Mouse (Mus musculus): Measurements from ENCODE around the gene Ell2. TPM values are rescaled to one million over a fixed set of nuclear protein-coding genes. Genes with fewer than 3 reads are reported as not detected.

The Ell2 gene
- polyA plus RNA-seq, 1 experiment from 2014 or later, result 4.2 TPM

DNA sequence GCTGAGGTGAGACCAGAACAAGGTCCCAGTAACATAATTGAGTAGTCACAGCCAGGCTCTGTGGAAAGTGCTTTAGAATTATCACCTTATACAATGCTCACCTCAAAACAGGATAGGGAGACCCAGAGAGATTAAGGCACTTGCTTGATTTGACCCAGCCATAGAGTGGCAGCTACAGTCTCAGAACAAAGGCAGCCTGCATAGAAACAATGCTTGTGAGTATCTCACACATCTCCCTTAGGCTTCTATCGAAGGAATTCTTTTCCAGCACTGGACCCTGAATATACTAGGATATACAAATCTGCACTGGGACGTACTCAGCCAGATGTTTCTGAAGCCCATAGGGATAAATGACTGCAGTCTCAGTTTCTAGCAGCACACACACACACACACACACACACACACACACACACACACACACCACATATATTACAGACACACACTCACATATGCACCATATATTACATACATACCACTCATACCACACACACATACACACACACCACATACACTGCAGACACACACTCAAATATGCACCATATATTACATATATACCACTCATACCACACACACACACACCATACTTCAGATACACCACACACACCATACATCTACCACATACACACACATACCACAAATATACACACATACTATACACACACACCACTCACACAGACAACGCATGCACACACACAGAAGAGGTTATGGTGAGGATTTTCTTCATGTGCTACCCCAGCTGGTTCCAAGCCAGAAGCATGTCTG is 112.6 kb downstream of the Ell2 start:
- H3K4me2 ChIP-seq (replicated peaks; ENCODE audit: low read depth, low read length), result no peak overlapping the region
- no peak overlapping the region for H3K9ac ChIP-seq (replicated peaks; ENCODE audit: low read length)
- ATAC-seq (ENCODE audit: low FRiP score, low TSS enrichment), result no peak
- H3K27me3 ChIP-seq (ENCODE audit: insufficient read depth, low read length), result no peaks in the 10 kb centered on the region
- WGBS, result 94% methylated on average over 3 of the region's 3 CpGs
- H3K4me3 ChIP-seq (ENCODE audit: low read length), result no peak overlapping the region
- H3K4me1 ChIP-seq (ENCODE audit: insufficient read depth, low read length), result no peaks in the 10 kb centered on the region
- no peaks in the 10 kb centered on the region for H3K36me3 ChIP-seq (ENCODE audit: insufficient read depth, low read length)
- H3K9me3 ChIP-seq (ENCODE audit: low read length), result no peaks in the 10 kb centered on the region
- H3K27ac ChIP-seq (ENCODE audit: low read length), result no peak overlapping the region

DNA sequence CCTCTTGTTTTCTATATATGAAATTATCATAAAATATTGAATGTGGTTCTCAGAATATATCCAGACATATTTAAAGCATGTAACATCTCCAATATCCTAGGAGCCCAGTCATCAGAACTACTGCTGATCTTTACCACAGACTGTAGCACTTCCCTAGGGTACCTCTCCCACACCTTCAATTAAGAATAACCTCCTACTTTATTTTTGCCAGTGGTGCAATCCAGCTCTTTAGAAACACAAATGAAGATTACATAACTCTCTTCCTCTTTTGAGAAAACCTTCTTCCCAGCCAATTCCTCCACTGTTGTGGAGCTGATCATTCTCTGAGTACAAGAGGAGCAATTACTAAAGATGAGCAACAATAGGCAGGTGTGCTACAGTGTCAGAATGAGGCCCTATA is 113.3 kb downstream of the Ell2 start:
- H3K4me2 ChIP-seq (replicated peaks; ENCODE audit: low read depth, low read length), result no peak overlapping the region

More for the DNA sequence above, 113.3 kb downstream of the Ell2 start:
- no peak for ATAC-seq (ENCODE audit: low FRiP score, low TSS enrichment)
- Histone ChIP-seq H3K27ac (ENCODE audit: low read length) (no peak overlapping the region), H3K9me3 (ENCODE audit: low read length) (no peaks in the 10 kb centered on the region), H3K4me1 (ENCODE audit: insufficient read depth, low read length) (no peaks in the 10 kb centered on the region), H3K4me3 (ENCODE audit: low read length) (no peak overlapping the region), H3K27me3 (ENCODE audit: insufficient read depth, low read length) (no peaks in the 10 kb centered on the region), H3K9ac (replicated peaks; ENCODE audit: low read length) (no peak overlapping the region), H3K36me3 (ENCODE audit: insufficient read depth, low read length) (no peaks in the 10 kb centered on the region)

Other genes with a start within 250 kb of the Ell2 start
- gene Glrx, start 133.1 kb downstream of the Ell2 start, polyA plus RNA-seq (2015; fragmentation: Nextera tagmentation; extraction: Ambion mirVana), result 40.7 and 44.7 TPM in 2 replicates
- 31.2 and 32.0 TPM in 2 replicates for gene Rhobtb3, start 237.2 kb downstream of the Ell2 start, polyA plus RNA-seq (2015; fragmentation: Nextera tagmentation; extraction: Ambion mirVana)

Measured in kidney, embryonic 16.5 days (tissue).